Mouse (Mus musculus): ENCODE data around the gene B4galnt3. TPM values are rescaled to one million over a fixed set of nuclear protein-coding genes. Genes with fewer than 3 reads are reported as not detected.

B4galnt3 gene
- polyA plus RNA-seq (2012; rRNA removed; ENCODE audit: low replicate concordance): 0.13 TPM in 1 of 2 replicates, not detected in the other

GRCm38 (mm10) chr6:120294056-120294784 lies at the start of gene B4galnt3, which contains the start of gene D330020A13Rik:
Gene B4galnt3 (minus strand): TSS chr6:120294559.
Gene D330020A13Rik (plus strand): TSS chr6:120294364.

Other genes with a start within 250 kb of the B4galnt3 start
- gene Ninj2, start 201.2 kb downstream of the B4galnt3 start, polyA plus RNA-seq (2012; rRNA removed; ENCODE audit: low replicate concordance): 0.48 TPM in 1 of 2 replicates, not detected in the other
- not detected in 2 replicates for gene D330020A13Rik, start 195 bp downstream of the B4galnt3 start, polyA plus RNA-seq (2012; rRNA removed; ENCODE audit: low replicate concordance)
- gene Kdm5a, start 69.6 kb upstream of the B4galnt3 start, polyA plus RNA-seq (2012; rRNA removed; ENCODE audit: low replicate concordance): 4.6 and 6.4 TPM in 2 replicates
- gene Ccdc77, start 69.8 kb upstream of the B4galnt3 start, polyA plus RNA-seq (2012; rRNA removed; ENCODE audit: low replicate concordance): 3.1 and 4.7 TPM in 2 replicates
- gene Il17ra, start 168.7 kb upstream of the B4galnt3 start, polyA plus RNA-seq (2012; rRNA removed; ENCODE audit: low replicate concordance): 14.3 and 43.2 TPM in 2 replicates
- gene Tmem121b, start 199.2 kb upstream of the B4galnt3 start, polyA plus RNA-seq (2012; rRNA removed; ENCODE audit: low replicate concordance): 0.06 and 0.33 TPM in 2 replicates
- 26.6 and 27.4 TPM in 2 replicates for gene Hdhd5, start 236.8 kb upstream of the B4galnt3 start, polyA plus RNA-seq (2012; rRNA removed; ENCODE audit: low replicate concordance)